Mouse (Mus musculus): Measurements from ENCODE around the gene Ipp.

GRCm38 (mm10) chr4:116537737-116538136 is 30.4 kb downstream of the Ipp start:
- TF ChIP-seq CTCF (conservative IDR thresholded peaks at IDR 0.05; ENCODE audit: low read length) (no peak), NANOG (IDR thresholded peaks at IDR 0.05; ENCODE audit: borderline replicate concordance, low read length) (no peak), POU5F1 (IDR thresholded peaks at IDR 0.05; ENCODE audit: borderline replicate concordance, low read length) (no peak)
